Mouse (Mus musculus): ENCODE results near the gene Ccdc182.

DNA sequence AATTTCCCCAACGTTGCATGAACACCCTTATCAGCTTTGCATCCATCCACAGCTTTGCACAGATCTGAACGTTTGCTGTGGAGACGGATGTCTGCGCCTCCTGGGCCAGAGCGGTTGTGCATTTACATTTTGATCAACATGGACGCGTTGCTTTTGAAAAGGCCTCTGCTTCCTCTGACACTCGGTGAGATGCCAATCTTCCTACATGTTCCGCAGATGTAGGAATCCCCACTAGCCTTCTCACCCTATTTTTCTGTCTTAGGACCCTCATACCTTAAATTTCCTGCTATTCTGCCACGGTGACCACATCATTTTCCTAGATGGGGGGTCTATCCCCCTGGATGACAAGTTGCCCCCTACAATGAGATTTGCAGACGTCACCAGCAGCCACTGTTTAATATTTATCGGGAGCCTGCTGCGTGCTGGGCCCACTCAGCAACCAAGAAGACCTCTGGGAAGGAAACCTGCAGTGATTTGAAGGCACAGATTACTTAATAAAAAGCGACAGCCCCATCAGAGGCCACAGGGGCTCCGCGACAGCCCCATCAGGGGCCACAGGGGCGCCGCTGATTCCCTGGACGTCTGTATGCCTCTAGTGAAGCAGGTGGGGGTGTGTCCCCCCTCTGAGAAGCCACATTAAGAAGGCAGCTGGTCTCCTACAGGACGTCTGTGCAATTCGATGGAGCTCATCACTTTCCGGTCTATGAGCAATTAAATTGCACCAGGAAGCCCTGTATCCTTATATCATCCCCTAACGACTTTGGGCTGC lies 19.6 kb upstream of the Ccdc182 start:
- TF ChIP-seq CTCF (IDR thresholded peaks at IDR 0.05; ENCODE audit: control insufficient read depth, insufficient read depth, insufficient read length) = no peak
- TF ChIP-seq CEBPB (IDR thresholded peaks at IDR 0.05; ENCODE audit: low read depth) = no peak
- no peak for TF ChIP-seq MAX (IDR thresholded peaks at IDR 0.05)
- TF ChIP-seq MYOD1 (IDR thresholded peaks at IDR 0.05; ENCODE audit: control insufficient read depth, insufficient read length, low read depth) = no peak
- TF ChIP-seq USF1 (IDR thresholded peaks at IDR 0.05; ENCODE audit: low read depth) = no peak
- no peak for TF ChIP-seq MYOG (IDR thresholded peaks at IDR 0.05; ENCODE audit: control insufficient read depth, extremely low read depth, insufficient read length)
